Mouse (Mus musculus) urinary bladder, postnatal 25 days (tissue): ENCODE measurements around the gene Ppp1r14b.

Experiments used
- DNase-seq: peaks from one replicate; pipeline ENCODE4 v3.0.0; 2022; ENCODE audit warnings: low spot score

Gene Ppp1r14b

GRCm38 (mm10) chr19:6942764-6943163 is 32.0 kb upstream of the Ppp1r14b start:
- DNase-seq = no peak

GRCm38 (mm10) chr19:6943709-6944108 is 31.1 kb upstream of the Ppp1r14b start:
- no peak for DNase-seq

GRCm38 (mm10) chr19:6947742-6948141 is 27.0 kb upstream of the Ppp1r14b start:
- no peak for DNase-seq

- DNase-seq = no peak
Measured at GRCm38 (mm10) chr19:6948186-6948585, 26.6 kb upstream of the Ppp1r14b start.

- DNase-seq = no peak
Measured at GRCm38 (mm10) chr19:6949532-6949931, 25.2 kb upstream of the Ppp1r14b start.

GRCm38 (mm10) chr19:6949951-6950350 is 24.8 kb upstream of the Ppp1r14b start:
- no peak for DNase-seq

GRCm38 (mm10) chr19:6950613-6951153 is 24.1 kb upstream of the Ppp1r14b start:
- peak; percentile 46 for DNase-seq

GRCm38 (mm10) chr19:6951381-6951968 is 23.3 kb upstream of the Ppp1r14b start:
- peak; percentile 86 for DNase-seq

- peak; percentile 71 for DNase-seq
Measured at GRCm38 (mm10) chr19:6951994-6952711, 22.6 kb upstream of the Ppp1r14b start.

GRCm38 (mm10) chr19:6952712-6953037 is 22.1 kb upstream of the Ppp1r14b start:
- DNase-seq = peak; percentile 52

- peak; percentile 51 for DNase-seq
Measured at GRCm38 (mm10) chr19:6954046-6954445, 20.7 kb upstream of the Ppp1r14b start.

- DNase-seq = no peak
Measured at GRCm38 (mm10) chr19:6955424-6955823, 19.3 kb upstream of the Ppp1r14b start.

GRCm38 (mm10) chr19:6956461-6956860 is 18.3 kb upstream of the Ppp1r14b start:
- DNase-seq = no peak

- DNase-seq = peak; percentile 49
Measured at GRCm38 (mm10) chr19:6968491-6969271, 6.1 kb upstream of the Ppp1r14b start.

- DNase-seq = no peak
Measured at GRCm38 (mm10) chr19:6969291-6969664, 5.5 kb upstream of the Ppp1r14b start.

- peak; percentile 81 for DNase-seq
Measured at GRCm38 (mm10) chr19:6969665-6970381, 4.9 kb upstream of the Ppp1r14b start.

GRCm38 (mm10) chr19:6970460-6971085 is 4.2 kb upstream of the Ppp1r14b start:
- no peak for DNase-seq

GRCm38 (mm10) chr19:6971644-6972043 is 3.1 kb upstream of the Ppp1r14b start:
- no peak for DNase-seq

- DNase-seq = no peak
Measured at GRCm38 (mm10) chr19:6972247-6972917, 2.4 kb upstream of the Ppp1r14b start.

GRCm38 (mm10) chr19:6973581-6974190 is 1.1 kb upstream of the Ppp1r14b start:
- DNase-seq = no peak
